Mouse (Mus musculus) regulatory T cell (primary cell): ENCODE results near the gene Arpc3.

Experiments used
- in situ Hi-C: fragments of 300-600 bp; cut with MboI, MseI; formaldehyde crosslinking; loops from one replicate; pipeline ENCODE4 v1.15.1; 2025; ENCODE audit warnings: high pct_unique_total_duplicates

Gene Arpc3

DNA sequence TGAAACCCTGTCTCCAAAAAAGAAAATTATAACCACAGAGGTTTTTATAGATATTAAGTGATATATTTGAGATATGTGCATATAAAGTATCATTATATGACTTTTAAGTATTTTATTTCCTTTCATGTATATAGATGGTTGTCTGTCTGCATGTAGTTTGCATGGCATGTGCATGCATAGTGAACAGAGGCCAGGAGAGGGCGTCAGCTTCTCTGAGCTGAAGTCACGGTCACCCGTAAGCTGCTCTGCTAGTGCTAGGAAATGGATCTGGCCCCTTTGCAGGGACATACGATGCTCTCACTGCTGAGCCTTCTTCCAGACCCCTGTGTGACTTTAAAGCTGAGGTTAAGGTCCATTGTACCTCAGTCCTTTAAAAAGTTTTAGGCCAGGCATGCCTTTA, 42.9 kb downstream of the Arpc3 start:
- in situ Hi-C loops, result no loop called here

- in situ Hi-C loops, result loop anchor here (5.0 kb wide), 1 partner anchor 38 kb away; no protein-coding TSS in a partner anchor
Measured at GRCm38 (mm10) chr5:122439400-122440094, 47.9 kb downstream of the Arpc3 start.

GRCm38 (mm10) chr5:122440095-122440630, 48.5 kb downstream of the Arpc3 start:
- in situ Hi-C loops, result no loop called here

DNA sequence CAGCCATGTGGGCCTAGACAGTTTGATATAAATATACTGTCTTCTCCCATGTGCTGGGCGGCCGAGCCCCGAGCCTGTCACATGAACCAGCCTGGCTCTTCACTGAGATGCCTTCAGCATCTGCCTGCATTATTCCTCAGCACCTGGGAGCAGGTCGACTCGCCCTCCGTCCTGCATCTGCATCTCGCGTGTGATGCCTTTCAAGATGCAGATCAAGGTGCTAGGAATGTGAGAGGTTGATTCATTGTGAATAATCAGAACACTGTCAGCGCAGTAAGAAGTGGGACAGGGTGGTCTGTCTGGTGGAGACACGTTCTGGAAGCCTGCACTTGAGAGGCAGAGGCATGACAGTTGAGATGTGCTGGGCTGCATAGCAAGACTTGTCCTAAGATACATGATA, 52.8 kb downstream of the Arpc3 start:
- in situ Hi-C loops, result no loop called here

GRCm38 (mm10) chr5:122445051-122445610, 53.5 kb downstream of the Arpc3 start:
- in situ Hi-C loops, result no loop called here

DNA sequence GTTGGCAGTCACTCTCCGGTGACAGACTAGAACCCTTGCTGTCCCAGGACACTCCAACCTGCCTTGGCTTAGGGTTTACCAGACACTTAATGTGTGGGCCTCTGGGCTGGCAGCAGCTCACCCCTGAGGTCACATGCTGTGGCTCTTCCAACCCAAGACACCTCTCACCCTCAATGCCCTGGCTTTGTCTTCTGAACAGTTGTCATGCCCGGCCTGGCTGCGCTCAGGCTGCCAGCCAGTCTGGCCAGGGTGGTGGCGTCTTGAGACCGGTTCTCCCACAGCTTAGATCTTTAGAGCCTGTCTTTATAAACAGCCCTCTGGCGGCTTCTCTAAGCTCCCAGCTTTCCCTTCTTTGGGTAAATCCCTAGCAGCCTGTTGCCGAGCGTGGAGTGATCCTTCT, 56.2 kb downstream of the Arpc3 start:
- in situ Hi-C loops, result no loop called here

DNA sequence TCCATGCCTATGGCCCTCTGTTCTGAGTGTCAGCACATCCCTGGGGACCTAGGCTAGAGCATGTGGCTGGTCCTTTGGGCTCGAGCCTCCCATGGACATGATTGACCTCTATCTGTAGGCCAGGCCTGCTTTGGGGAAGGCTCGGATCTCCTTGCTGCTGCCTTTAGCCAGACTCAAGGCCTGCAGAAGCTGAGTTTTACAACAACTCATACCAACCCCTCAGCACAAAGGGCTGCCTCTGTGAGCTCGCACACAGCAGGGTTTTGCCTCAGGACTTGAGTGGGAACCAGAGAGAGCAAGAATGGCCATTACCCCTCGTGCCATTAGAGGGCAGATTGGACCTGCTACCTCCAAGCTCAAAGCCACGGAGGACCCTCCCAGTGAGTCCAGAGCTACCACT, 57.2 kb downstream of the Arpc3 start:
- in situ Hi-C loops, result no loop called here

DNA sequence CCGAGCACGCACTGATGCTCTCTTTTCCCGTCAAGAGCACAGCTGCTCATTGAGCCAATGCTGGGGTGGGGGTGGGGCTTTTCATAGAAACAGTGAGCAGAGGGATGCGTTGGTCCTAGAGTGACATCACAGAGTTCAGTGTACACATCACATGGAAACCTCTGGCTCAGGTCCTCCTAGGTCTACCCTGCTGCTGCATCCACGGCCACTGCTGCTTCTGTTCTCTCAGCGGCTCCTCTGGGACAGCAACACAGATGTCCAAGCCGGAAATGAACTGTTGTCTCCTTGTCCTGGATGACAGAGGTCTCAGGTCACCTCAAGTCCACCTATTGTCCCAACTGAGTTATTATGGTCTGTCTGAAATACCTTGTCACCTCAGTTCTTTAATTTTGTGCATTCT, 58.3 kb downstream of the Arpc3 start:
- in situ Hi-C loops, result loop anchor here (25.0 kb wide), 2 partner anchors 1262 to 1937 kb away; partner anchors contain the start of gene Zcchc8

GRCm38 (mm10) chr5:122450913-122451317, 59.2 kb downstream of the Arpc3 start:
- in situ Hi-C loops, result loop anchor here (25.0 kb wide), 2 partner anchors 1261 to 1936 kb away; partner anchors contain the start of gene Zcchc8

- in situ Hi-C loops, result loop anchor here (25.0 kb wide), 2 partner anchors 1261 to 1936 kb away; partner anchors contain the start of gene Zcchc8
Measured at GRCm38 (mm10) chr5:122451324-122451723, 59.6 kb downstream of the Arpc3 start.

DNA sequence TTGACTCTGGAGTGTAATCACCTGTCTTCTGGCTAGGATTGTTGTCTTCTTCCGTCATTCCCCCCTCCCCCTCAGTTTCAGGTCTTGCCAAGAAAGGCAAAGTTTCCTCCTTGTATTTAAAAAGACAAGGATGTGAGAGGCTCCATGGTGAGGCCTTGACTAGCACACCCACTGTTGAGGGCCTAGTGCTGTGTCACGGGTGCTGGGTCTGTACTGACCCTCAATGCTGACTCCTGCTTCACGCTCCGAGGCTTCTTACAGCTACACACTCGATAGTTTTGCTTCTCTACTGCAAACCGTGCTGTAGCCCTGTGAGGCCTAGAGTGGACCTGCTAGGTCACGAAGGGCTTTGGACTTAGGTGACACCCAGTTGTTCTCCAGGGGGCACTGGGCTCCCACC, 60.5 kb downstream of the Arpc3 start:
- in situ Hi-C loops, result loop anchor here (25.0 kb wide), 2 partner anchors 1260 to 1935 kb away; partner anchors contain the start of gene Zcchc8

- in situ Hi-C loops, result loop anchor here (25.0 kb wide), 2 partner anchors 1259 to 1934 kb away; partner anchors contain the start of gene Zcchc8
Measured at GRCm38 (mm10) chr5:122453188-122453587, 61.5 kb downstream of the Arpc3 start.

GRCm38 (mm10) chr5:122454442-122454841, 62.8 kb downstream of the Arpc3 start:
- in situ Hi-C loops, result loop anchor here (25.0 kb wide), 2 partner anchors 1258 to 1933 kb away; partner anchors contain the start of gene Zcchc8

DNA sequence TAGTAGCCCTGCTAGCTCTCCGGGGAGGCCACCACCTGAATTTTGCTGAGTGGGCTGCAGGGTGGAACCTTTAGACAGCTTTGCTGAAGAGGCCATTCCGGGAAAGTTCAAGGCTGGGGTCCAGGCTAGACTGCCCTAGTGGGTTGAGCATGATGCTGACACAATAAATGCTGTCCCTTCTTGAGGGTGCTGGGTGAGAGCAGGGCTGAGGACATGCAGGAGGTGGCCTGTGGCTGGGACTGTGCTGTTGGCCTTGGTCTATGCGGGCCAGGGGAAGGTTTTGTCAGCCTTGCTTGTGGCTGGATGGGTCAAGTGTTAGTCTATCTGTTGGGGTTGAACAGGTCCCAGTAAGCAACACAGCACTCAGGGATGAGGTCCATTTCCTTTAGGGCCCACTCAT, 63.2 kb downstream of the Arpc3 start:
- in situ Hi-C loops, result loop anchor here (25.0 kb wide), 2 partner anchors 1257 to 1932 kb away; partner anchors contain the start of gene Zcchc8

DNA sequence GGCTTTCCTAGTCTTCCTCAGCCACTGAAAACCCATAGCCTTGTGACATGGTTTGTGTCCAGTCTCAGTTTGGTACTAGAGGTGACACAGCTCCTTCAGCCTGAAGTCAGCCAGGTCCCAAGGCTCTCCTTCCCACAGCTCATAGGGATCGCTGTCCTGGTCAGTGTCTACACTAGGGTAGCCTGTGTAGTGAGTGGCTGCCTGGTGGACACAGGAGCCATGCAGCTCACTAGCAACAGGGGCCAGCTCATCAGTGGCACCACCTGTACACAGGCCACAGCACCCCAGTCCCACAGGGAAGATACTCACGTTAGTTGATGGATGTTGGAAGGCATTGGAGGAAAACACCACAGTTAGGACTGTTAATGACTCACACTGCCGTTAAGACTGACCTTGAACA, 63.9 kb downstream of the Arpc3 start:
- in situ Hi-C loops, result loop anchor here (25.0 kb wide), 2 partner anchors 1257 to 1932 kb away; partner anchors contain the start of gene Zcchc8

DNA sequence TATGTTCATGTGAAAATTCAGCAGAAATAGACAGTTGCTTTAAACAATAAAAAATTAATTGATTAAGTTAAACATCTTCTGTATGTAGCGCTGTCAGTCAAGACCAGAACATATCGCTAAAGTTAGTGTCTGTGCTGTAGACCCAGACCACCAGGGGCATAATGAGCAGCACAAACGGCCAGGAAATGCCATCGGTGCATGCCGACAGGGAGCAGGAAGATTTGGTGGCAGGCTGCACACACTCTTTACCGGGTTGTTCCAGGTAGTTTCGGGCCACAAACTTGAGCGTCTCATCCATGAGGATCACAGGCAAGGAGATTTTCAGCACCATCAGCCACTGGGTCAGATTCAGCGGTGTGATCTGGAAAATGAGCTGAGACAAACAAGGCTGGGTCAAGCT, 65.4 kb downstream of the Arpc3 start:
- in situ Hi-C loops, result loop anchor here (25.0 kb wide), 2 partner anchors 1255 to 1930 kb away; partner anchors contain the start of gene Zcchc8

DNA sequence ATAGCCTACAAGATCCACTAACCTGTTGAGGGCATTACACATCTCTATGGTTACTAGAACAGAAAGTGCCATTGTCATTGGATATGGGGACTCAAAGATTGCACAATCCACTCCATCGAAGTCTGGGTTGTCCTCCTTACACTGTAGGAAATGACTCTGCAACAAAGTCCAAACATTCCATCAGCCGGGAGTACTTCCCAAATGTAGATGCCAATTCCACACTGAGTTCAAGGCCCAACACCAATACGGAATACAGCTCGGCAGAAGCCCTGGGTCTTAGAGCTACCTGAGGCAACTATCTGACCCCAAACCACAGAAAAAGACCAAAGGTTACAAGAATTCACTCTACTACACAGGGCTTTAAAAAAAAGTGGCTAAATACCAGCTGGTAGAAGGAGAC, 66.4 kb downstream of the Arpc3 start:
- in situ Hi-C loops, result loop anchor here (25.0 kb wide), 2 partner anchors 1254 to 1929 kb away; partner anchors contain the start of gene Zcchc8

DNA sequence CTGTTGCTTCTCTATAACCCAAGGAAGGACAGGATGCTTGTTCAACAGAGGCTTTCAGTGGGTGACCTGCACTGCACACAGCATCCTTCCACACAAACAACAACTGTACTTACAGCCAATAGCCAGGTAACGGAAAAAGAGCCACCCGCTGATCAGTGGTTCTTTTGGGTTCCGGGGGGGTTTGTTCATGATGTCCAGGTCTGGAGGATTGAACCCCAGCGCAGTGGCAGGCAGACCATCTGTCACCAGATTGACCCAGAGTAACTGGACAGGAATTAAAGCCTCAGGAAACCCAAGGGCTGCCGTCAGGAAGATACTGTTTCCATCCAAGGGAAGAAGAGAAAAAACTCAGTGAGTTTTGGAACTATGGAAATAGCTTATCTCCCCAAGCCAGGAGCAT, 67.7 kb downstream of the Arpc3 start:
- in situ Hi-C loops, result loop anchor here (25.0 kb wide), 2 partner anchors 1253 to 1928 kb away; partner anchors contain the start of gene Zcchc8

DNA sequence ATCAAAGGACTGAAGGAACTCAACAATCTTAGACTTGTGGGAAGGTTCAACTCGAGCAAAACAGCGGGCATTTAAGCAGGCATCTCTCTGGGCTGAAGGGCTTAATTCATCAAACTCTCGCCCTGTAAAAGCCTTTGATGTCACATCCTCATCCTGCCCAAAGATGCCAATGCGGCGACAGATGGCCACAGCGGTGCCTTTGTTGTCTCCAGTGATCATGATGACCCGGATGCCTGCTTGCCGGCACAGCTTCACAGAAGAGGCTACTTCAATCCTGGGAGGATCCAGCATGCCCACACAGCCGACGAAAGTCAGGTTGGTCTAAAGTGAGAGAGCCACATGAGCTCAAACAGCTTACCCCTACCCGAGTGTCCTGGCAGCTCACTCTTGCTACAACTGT, 69.0 kb downstream of the Arpc3 start:
- in situ Hi-C loops, result loop anchor here (25.0 kb wide), 2 partner anchors 1252 to 1927 kb away; partner anchors contain the start of gene Zcchc8

DNA sequence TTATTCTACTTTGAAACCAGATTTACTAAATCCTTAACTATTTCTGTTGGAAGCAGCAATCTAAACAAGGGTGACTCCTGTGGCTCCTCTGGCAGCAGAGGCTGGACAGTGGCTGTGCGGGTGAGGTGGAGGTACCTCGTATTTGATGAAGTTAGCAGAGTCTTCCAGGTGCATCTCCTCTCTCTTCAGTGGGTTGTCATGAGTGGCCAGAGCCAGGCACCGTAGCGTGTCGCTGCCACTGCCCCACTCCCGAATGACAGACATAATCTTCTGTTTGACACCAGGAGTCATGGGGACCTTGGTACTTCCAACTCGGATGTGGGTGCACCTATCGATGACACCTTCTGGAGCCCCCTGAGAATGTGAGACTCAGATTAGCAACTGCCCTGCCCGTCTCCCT, 69.8 kb downstream of the Arpc3 start:
- in situ Hi-C loops, result loop anchor here (25.0 kb wide), 2 partner anchors 1251 to 1926 kb away; partner anchors contain the start of gene Zcchc8
